Mouse (Mus musculus): ENCODE results near the gene Chp2. TPM values are rescaled to one million over a fixed set of nuclear protein-coding genes. Genes with fewer than 3 reads are reported as not detected.
"Not testable (repeated sequence)": the region's sequence is repeated elsewhere in the genome, so short reads cannot be mapped to it uniquely, and the experiment has no call there.

Chp2 gene
- total RNA-seq, 2 experiments from 2014 or later, result 2.7 to 3.9 TPM

DNA sequence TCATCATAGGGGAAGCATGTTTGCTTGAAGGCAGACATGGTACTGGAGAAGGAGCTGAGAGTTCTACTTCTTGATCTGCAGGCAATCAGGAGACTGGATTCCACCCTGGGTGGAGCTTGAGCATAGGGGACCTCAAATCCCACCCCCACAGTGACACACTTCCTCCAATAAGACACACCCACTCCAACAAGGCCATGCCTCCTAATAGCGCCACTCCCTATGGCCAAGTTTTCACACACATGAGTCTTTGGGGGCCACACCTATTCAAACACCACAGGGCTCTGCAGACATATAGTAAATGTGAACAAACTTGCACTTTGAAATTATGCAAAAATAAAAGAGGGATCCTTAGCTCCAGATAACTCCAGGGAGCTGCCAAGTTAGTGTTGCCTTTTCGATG is 19.6 kb downstream of the Chp2 start:
- DNase-seq (ENCODE audit: low spot score in 2 of 2), result no peak
- intact Hi-C loops (cut with DNase I), result no loop called here

DNA sequence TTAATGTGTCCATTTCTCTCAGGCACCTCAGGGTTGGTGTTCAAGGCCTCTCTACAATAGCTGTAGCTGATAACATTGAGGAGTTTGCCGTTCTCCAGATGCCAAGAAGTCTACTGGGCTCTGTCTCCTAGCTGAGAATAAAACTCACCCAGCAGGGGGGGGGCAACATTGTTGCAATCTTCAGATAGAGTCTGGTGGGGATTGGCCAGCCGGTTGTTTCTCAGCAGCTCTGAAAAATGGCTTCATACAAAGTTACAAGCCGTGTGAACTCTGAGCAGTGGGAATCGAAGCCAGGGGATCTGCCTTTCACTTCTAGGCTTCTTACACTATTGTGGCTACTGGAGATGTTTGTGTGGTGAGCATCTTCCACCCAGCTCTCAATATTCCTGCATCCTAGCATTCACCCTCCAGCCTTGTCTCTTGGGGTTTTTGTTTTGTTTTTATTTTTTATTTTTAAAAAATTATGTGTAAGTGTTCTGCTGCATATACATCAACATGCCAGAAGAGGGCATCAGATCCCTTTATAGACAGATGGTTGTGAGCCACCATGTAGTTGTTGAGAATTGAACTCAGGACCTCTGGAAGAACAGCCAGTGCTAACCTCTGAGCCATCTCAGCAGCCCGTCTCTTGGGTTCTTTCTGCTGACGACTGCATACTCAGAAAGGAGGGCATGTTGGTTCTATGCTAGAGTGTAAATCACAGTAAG is 21.3 kb downstream of the Chp2 start:
- no peak for DNase-seq (ENCODE audit: low spot score in 2 of 2)
- intact Hi-C loops (cut with DNase I), result loop anchor here (2.0 kb wide), 1 partner anchor 42 kb away; no protein-coding TSS in a partner anchor

DNA sequence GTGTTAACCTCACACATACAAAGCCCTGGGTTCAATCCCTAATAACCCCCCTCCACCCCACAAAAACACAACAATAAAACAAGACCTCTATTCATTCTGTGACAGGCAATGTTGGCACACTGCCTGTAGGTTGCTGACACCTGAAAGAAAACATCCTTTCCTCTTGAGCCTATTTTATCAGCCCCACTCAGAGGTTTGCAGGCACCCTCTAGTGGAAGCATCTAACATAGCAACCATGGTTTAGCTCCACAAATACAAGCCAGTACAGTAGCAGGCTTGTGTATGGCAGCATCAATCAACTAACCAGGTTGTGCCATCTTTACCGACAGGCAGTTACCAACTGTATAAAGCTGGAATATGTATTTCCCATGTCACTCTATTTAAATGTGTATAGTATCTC is 23.0 kb downstream of the Chp2 start:
- intact Hi-C loops (cut with DNase I), result no loop called here
- DNase-seq (ENCODE audit: low spot score in 2 of 2), result peak; percentile 36 to 52

DNA sequence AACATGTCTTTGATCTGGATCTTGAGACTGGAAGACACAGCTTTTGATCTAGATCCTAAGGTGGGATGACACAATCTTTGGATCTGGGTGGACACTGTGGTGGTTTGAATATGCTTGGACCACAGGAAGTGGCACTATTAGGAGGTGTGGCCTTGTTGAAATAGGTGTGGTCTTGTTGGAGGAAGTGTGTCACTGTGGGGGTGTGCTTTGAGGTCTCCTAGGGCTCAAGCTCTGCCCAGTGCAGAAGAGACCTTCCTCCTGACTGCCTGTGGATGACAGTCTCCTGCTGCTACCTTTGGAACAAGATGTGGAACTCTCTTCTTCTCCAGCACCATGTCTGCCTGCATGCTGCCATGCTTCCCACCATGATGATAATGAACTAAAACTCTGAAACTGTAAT is 23.4 kb downstream of the Chp2 start:
- intact Hi-C loops (cut with DNase I); DNase-seq (ENCODE audit: low spot score in 2 of 2): not testable (repeated sequence)

DNA sequence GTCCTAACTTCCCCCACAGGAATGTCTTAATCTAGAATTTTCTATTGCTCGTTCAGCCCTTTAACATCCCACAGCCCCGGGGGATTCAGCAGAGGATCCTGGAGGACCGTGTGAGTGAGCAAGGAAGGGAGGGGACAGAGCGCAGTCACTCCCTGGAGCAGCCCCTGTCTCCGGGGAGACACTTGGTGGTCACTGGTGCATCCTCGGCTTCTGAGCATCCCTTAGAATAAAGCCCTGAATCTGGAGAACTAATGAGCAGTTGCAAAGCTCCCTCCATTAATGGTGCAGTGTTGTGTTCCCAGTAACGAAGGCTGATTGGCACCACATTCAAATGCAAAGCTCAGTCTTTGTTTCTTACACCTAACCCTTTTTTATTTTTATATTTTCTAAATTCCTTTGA is 24.9 kb downstream of the Chp2 start:
- peak in 1 of 2 experiments; percentile 22 for DNase-seq (ENCODE audit: low spot score in 2 of 2)
- intact Hi-C loops (cut with DNase I), result no loop called here

DNA sequence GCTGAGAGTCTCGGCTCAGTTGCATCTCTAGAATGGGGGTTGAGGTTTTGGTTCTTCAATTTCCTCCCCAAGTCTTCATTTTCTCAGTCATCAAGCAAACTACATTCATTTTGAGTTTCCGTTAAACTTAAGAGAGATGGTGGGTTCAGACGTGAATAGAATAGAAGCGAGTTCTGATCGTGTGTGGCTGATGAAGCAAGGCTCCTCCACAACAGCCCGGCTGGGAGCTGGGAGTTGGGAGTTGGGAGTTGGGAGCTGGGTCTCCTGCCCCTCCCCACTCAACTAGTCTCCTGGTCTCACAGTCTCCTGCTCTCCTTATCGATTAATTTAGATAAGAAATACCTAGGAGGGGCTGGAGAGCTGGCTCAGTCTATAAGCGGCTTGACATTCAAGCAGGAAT is 25.3 kb downstream of the Chp2 start:
- intact Hi-C loops (cut with DNase I), result no loop called here
- DNase-seq (ENCODE audit: low spot score in 2 of 2), result no peak

DNA sequence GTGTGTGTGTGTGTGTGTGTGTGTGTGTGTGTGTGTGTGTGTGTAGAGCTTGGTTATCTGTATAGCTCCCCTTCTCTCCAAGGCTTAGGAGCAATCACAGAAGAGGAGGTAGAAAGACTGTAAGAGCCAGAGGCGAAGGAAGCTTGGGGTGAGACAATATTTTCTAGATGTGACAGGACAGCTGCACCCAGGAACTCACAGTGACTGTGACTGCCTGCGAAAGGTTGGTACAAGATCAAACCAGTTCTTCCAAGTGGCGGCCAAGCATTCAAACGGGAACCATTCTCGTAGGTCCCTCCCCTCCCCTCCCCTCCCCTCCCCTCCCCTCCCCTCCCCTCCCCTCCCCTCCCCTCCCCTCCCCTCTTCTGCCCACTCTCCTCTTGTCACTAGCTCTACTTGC is 26.7 kb downstream of the Chp2 start:
- intact Hi-C loops (cut with DNase I), result no loop called here
- no peak for DNase-seq (ENCODE audit: low spot score in 2 of 2)

DNA sequence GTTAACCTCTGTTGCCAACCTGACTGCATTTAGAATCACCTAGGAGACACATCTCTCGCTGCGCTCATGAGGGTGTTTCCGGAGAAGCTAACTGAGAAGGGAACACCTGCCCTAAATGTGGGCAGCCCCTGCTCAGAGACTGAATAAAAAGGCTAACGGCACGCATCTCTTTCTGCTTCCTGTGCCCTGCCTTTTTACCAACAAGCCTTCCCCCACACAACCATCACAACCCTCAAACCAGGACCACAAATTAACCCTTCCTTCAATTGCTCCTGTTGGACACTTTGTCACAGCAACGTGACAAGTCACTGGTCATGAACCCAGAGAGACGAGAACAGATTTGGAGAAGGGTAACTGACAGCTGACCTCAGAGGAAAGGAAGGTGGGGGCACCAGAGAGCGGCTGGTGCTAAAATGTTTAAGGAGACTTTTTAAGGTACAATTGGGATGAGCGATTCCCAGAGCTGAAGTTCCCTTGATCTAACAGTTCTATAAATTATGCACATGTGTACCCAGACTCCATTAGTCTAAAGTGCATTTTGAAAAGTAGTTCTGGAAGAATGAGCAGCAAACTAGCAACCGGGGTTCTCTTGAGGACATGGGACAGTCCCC is 28.1 kb downstream of the Chp2 start:
- intact Hi-C loops (cut with DNase I), result no loop called here
- DNase-seq (ENCODE audit: low spot score in 2 of 2), result no peak

DNA sequence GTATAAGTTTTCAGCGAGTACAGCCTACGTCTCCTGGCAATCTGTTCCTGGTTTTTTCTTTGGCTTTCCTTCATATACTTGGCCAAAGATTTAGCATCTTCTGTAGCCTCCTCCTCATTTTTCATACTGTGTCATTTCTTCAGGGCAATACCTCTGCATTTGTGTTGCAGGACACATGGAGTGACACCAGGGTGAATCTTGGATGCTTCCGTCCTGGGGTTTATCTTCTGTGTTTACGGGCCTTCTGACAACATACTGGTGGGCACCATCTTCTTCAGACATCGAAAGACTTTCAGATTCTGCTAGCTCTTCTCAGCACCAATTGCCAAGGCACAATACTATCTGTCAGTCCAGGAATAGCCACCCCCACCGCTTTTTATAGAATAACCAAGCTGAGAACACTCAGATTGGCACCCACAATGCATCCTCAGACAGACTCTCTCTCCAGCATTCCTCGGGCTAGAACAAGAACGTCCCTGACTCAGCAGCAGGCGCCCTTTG is 30.1 kb downstream of the Chp2 start:
- intact Hi-C loops (cut with DNase I), result no loop called here
- peak; percentile 38 to 67 for DNase-seq (ENCODE audit: low spot score in 2 of 2)

DNA sequence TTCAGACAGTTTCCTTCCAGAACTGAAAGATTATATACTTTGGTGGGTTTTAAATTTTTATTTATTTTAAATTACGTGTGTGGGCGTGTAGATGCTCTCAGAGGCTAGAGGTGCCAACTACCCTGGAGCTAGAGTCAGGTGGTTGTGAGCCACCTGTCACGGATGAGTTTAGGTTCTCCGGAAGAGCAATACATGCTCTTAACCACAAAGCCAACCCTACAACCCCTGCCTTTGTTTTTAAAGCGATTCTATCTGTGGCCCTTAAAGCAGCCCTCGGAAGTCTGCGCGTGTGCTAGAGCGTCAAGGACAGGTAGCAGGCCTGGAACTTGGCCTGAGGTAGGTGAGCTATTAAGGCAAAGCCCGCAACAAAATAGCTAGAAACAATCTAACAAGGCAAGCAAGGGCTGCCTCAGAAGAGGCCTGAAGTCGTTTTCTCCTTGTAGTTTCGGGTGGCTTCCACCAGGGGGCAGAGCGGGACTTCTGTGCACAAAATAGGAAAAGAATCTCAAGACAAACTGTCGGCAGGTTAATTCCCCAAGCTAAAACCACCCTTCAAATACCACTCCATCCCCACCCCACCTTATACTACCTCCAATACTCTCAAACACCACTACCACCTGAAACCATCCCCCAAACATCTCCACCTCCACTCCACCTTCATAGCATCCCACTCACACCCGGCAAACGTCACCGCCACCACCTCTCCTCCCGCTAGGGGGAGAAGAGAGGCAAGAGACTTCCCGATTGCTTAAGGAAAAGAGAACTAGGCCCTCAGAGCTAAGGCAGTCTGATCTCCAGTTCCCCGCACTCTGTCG is 32.1 kb downstream of the Chp2 start:
- intact Hi-C loops (cut with DNase I), result loop anchor here (1.0 to 2.0 kb wide), 2 partner anchors 39 to 208 kb away; no protein-coding TSS in a partner anchor
- DNase-seq (ENCODE audit: low spot score in 2 of 2), result peak; percentile 79 to 83

DNA sequence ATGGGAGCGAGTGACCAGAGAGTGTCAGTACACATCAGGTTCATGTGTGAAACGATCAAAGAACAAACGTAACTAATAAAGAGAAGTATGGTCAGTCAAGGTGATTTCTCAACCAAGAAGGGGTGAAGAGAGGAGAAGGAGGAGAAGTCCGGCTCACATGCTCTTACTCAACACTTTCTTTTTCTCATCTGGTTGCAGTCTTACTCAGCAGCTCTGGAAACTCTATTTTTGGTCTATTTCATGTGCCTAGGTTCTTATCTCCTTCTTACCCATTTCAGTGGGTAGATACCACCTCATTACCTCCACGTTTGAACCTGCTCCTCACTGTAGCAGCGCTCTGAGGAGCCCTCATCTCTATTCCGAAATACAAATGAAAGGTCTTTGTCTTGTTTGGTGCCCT is 37.4 kb downstream of the Chp2 start:
- intact Hi-C loops (cut with DNase I), result no loop called here

DNA sequence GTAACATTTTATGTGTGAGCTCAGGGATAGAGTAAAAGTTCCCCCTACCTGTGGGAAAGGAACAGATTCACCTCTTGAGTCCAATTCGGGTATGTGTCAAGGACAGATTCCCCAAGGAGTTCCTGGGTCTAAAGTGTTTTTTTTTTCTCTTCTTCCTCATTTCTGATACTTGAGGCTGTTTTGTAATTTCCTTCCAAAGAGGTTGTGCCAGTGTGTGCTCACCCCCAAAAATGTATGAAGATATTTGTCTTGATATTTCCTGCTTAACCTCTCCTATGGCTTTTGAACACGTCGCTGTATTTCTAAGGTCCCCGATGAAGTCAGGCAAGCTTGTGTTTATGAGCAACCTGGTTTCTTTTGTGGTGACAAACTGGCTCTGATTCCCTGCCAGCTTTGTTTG is 39.2 kb downstream of the Chp2 start:
- intact Hi-C loops (cut with DNase I), result no loop called here
- no peak for DNase-seq (ENCODE audit: low spot score in 2 of 2)

More for the DNA sequence above, 37.4 kb downstream of the Chp2 start:
- no peak for DNase-seq (ENCODE audit: low spot score in 2 of 2)

DNA sequence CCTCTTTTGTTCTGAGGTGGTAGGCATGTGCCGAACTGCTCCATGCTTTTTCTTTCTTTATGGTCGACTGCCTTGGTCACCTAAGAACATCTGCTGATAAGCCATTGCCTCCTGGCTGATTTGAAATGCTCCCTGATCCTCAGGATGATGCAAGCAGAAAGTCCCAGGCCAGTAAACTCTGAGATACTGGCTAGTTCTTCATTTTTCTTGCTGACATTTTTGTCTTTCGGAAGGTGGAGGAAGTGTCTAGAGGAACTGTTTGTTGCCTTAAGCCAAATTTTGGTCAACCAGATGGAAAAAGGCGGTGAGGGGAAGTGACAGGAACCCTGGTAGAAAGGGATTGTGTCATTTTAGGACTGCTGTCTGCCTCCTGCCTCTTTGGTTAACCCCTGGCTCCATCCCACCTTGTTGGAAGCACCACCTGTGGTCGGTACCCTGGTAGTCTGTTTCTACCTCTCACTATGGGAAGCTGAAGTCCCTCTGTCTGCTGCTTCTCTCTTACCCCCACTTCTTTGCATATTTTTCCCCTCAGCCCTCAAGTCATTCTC is 40.8 kb downstream of the Chp2 start:
- intact Hi-C loops (cut with DNase I), result no loop called here
- DNase-seq (ENCODE audit: low spot score in 2 of 2), result no peak

DNA sequence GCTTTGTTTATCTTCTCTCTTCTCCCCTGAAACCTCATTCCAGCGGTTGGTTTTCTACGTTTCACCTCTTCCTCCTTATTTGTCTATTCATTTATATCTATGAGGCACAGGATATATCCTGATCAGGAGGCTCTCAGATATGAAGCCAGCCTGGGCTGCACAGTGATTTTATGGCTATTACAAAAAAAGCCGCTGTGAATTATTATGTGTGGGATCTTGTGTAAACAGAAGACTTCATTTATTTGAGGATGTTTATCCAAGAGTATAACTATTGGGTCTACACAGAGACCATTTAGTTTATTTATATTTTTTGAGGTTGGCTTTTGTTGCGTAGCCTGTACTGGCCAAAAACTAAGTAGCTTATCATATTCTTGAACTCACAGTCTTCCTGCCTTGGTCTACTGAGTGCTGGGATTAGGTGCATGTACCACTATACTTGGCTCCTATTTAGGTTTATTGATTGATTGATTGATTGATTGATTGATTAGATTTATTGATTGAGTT is 49.7 kb downstream of the Chp2 start:
- DNase-seq (ENCODE audit: low spot score in 2 of 2), result no peak
- intact Hi-C loops (cut with DNase I), result no loop called here

DNA sequence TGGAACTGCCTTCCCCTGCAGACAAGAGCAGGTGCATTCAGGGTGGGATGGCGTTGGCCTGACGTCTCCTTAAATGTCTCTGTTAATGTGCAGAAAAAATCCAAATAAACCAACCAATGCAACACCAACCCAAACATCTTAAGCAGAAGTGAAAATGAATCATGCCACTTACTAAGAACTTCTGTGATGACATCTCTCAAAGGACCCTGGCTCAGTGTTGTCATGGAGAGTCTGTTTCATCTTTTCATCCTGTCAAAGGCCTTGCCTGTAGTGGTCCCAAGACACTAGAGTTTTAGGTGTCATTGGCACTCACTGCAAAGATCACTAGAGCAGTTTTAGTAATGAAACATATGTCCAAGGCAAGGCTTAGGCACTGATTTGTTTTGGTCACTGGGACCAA is 53.0 kb downstream of the Chp2 start:
- no peak for DNase-seq (ENCODE audit: low spot score in 2 of 2)
- intact Hi-C loops (cut with DNase I), result no loop called here

Other genes starting within 250 kb of the Chp2 start
- 10 to 100 TPM; 36.7 to 39.3 TPM for gene Cog7, start 237.8 kb upstream of the Chp2 start, total RNA-seq (2021)
- 10 to 100 TPM; 26.8 to 31.9 TPM for gene Gga2, start 198.3 kb upstream of the Chp2 start, total RNA-seq (2021)
- gene Ubfd1, start 152.3 kb upstream of the Chp2 start, total RNA-seq (2021), result 10 to 100 TPM; 66.7 to 72.3 TPM
- gene Ears2, start 152.2 kb upstream of the Chp2 start, total RNA-seq (2021), result 1 to 10 TPM; 6.6 to 7.6 TPM
- 100 to 1,000 TPM; 296 to 310 TPM for gene Ndufab1, start 117.6 kb upstream of the Chp2 start, total RNA-seq (2021)
- gene Palb2, start 86.5 kb upstream of the Chp2 start, total RNA-seq (2021), result 1 to 10 TPM; 1.1 to 1.3 TPM
- 100 to 1,000 TPM; 105 to 108 TPM for gene Dctn5, start 86.5 kb upstream of the Chp2 start, total RNA-seq (2021)
- 1 to 10 TPM; 2.3 to 2.8 TPM for gene Plk1, start 60.1 kb upstream of the Chp2 start, total RNA-seq (2021)
- gene Ern2, start 33.3 kb upstream of the Chp2 start, total RNA-seq (2021), result under 1 TPM; 0.34 to 0.35 TPM
- 100 to 1,000 TPM; 894 to 958 TPM for gene Prkcb, start 69.3 kb downstream of the Chp2 start, total RNA-seq (2021)